Mouse (Mus musculus): Measurements from ENCODE around the gene Slc25a28. TPM values are rescaled to one million over a fixed set of nuclear protein-coding genes. Genes with fewer than 3 reads are reported as not detected.

Gene Slc25a28
- total RNA-seq, 2 experiments from 2014 or later: 35.2 to 47.5 TPM

DNA sequence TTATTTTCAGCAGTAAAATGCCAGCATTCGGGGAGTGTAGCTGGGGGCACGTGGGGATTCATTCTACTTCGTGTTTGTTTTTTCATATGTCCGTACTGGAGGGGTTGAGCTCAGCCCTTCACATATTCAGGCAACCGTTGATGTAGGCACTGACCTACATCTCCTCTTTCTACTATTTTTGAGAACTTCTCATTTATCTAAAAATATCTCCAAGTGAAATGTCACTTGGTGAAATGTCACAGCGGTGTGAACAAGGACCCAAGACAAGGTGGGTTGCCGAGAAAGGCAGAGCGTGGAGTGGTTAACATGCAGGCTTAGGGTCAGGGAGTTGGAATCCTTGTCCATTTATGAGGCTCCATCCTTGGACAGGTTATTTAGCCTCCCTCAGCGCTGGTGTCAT lies 27.4 kb downstream of the Slc25a28 start:
- ATAC-seq (replicated peaks; ENCODE audit: low FRiP score, low TSS enrichment, poor library complexity, severe bottlenecking): no peak

DNA sequence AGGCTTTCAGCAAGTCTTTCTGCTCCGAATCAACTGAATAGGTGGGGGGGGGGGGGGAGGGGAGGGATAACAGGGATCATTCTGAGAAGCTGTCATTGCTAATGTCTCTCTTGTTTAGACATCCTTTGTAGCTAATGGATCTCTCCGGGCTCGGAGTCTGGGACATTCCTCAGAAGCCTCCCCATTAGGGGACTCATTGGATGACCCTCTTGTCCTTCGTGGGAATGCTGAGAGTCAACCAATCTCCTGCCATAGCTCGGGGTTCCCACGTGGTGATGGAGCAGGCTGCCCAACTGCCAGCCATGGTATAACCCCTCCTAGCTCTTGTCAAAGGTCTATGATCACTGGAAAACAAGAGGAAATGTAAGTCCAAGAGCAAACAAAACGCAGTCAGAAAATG lies 27.8 kb downstream of the Slc25a28 start:
- no peak for ATAC-seq (replicated peaks; ENCODE audit: low FRiP score, low TSS enrichment, poor library complexity, severe bottlenecking)

DNA sequence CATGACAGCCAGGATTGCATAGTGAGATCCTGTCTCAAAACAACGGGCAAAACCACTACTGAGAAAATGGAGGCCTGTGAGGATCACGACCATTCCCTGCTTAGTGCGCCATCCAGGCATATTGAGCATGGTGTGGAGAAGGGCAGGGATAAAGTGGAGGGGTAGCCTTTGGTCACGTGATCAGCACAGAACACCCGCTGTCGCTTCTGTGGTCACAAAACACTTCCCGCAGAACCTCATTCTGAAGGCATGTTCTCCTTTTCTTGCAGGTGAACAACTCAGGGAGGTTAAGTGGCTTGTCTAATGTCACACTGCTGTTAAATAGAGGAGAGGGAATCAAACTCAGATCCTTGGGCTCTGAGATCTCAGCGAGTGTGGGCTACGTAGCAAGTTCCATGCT lies 29.2 kb downstream of the Slc25a28 start:
- ATAC-seq (replicated peaks; ENCODE audit: low FRiP score, low TSS enrichment, poor library complexity, severe bottlenecking): no peak

DNA sequence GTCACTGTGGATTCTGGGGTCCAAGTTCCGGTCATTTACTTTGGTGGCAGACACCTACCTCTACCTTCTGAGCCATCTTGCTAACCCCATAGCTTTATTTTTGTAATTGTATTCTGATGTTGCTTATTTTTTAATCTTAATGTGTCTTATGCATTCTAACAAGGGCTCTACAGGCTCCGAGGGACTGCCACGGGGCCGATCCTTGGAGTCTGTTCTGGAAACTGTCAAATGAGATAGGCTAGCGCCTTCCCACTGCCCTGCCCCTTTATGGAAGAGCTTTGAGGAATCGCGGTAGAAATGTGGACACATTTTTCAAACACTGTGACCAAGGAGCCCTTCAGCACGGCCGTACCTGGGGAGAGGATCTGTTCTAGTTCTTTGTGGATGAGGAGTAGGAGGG lies 31.8 kb downstream of the Slc25a28 start:
- ATAC-seq (replicated peaks; ENCODE audit: low FRiP score, low TSS enrichment, poor library complexity, severe bottlenecking): no peak

DNA sequence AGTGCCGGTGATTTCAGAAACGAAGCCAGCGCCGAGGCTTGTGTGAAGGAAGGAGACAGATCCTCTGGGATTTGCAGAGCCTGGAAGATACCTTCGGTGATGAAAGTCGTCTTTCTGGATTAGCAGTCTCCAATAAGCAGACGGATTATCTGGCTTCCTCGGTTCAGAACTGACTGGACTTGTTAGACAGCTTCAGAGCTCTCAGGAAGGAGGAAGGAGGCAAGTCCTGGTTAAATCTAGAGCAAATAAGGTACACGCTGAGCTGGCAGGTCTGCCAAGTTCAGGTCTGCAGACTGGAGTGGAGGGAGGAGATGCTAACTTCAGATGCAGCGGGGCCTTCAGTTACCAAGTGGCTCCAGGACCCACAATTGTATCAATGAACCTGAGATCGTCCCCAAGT lies 32.8 kb downstream of the Slc25a28 start:
- no peak for ATAC-seq (replicated peaks; ENCODE audit: low FRiP score, low TSS enrichment, poor library complexity, severe bottlenecking)

DNA sequence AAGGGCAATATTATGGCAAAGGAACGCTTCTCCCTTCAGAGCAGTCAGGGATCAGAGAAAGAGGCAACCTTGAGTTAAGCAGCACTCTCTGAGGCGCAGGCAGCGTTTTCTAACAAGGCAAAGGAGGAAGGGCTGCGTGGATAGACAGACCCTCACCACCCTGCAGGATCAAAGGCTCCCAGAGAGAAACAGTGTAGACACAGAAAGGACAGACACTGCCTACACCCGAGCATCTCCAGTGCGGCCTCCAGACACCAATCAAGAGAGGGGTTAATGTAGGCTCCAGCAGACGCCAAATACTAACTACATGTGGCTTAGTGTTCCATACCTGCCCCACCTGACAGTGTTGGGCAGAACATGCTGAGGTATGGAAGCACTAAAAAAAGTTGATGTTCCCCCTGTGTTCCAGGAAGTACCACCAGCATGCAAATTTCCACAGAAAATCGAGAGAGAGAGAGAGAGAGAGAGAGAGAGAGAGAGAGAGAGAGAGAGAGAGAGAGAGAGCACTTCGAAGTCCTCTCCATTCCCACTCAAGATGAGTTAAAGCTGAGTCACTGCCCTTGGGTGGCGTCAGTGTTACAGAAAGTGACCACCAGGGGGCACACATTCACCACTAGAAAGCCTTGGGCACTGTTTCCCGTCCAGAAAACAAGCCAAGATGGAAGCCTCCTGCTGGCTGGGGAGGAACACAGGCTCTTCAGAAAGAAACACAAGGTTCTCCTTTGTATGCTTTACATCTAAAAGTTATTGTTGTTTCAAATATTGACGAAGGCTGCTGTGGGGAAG lies 44.0 kb downstream of the Slc25a28 start:
- peak; percentile 95 for ATAC-seq (replicated peaks; ENCODE audit: low FRiP score, low TSS enrichment, poor library complexity, severe bottlenecking)

DNA sequence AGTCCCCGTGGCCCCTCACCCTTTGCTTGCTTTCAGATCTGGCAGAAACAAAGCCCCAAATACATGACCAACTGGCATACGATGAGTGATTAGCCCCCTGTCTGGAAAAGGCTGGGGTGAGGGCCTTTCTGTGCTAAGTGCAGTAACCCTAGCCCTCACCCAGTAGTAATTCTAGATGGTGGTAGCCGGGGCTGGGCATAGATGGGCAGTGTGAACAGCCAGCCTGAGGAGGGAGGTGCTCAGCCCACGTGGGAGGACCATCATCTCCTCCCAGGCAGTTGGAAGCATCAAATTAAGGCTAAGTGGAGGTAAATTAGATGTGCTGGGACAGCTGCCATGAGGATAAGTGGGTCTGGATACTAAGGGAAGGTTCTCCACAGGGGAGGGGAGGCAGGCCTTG lies 45.6 kb downstream of the Slc25a28 start:
- ATAC-seq (replicated peaks; ENCODE audit: low FRiP score, low TSS enrichment, poor library complexity, severe bottlenecking): no peak

DNA sequence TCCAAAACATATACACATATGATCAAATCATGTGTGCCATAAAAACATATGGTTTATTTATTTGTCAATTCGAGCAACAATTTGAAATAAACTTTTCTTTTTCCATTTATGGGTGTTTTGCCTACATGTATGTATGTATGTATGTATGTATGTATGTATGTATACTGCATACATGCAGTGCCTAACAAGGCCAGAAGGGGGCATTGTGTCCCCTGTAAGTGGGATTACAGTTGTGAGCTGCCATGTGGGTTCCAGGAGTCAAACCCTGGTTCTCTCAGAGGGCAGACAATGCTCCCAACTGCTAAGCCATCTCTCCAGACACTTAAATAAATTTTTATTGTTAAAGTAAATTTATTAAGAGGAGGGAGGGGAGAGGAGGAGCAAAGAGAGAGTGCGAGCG lies 47.3 kb downstream of the Slc25a28 start:
- no peak for ATAC-seq (replicated peaks; ENCODE audit: low FRiP score, low TSS enrichment, poor library complexity, severe bottlenecking)

DNA sequence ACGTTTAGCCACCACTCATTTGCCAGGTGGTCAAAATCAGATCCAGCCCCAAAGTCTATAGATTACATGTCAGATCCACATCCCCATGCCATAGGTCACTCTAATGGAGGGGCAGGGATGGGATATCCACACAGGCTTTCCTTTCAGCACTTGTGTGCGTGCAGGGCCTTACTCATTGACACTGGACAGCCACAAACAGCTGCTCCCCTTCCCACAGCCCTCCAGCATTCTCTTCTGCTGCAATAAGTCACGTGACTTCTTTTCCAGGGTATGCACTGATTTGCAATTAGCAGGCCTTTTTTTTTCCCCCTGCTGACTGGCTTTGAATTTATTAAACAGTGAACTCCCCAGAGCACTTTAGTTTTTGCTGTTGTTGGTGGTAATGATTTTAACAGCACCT lies 48.5 kb downstream of the Slc25a28 start:
- ATAC-seq (replicated peaks; ENCODE audit: low FRiP score, low TSS enrichment, poor library complexity, severe bottlenecking): no peak

DNA sequence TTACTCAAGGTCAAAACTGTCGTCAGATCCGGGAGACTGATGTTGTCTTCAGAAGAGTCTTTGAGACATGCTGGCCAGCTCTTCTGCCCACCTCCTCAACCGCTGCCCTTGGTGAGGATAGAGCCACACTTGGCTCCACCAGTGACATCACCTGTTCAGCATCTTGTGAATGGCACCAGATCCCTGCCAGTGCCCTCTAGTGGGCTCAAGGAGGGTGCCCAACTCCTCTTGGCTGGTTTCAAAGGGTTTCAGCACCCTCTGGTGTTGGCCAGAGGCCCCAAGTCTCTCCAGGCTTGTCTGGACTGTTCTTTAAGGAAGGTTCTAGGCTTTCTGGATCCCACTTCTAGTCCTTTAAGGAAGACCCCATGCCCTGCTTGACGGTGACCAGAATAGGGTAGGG lies 50.8 kb downstream of the Slc25a28 start:
- ATAC-seq (replicated peaks; ENCODE audit: low FRiP score, low TSS enrichment, poor library complexity, severe bottlenecking): peak; percentile 89

DNA sequence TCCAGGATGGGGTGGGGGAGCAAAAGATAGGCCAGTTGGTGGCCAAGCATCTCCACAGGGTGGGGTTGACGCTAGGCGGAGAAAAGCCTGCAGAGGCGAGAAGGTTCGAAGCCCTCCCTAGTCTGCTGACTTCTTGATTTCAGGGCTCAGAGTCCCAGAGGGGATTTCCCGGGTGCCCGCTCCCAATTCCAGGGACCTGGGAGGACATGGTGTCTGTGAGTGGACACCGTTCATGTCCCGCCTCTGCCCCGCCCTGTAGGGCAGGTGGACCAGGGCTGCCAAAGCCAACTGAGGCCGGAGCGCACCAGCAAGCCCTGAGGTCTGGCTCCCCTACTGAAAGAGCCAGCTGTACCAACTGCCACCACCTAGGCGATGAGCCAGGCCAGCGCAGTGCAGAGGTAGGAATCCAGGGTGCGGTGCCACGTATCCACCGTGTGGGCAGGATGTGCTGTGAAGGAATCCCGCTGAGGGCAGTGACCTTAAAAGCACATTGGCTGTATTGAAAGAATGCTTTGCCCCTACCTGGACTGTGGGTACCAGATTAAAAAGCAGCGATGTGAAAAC lies 54.7 kb downstream of the Slc25a28 start:
- no peak for ATAC-seq (replicated peaks; ENCODE audit: low FRiP score, low TSS enrichment, poor library complexity, severe bottlenecking)

DNA sequence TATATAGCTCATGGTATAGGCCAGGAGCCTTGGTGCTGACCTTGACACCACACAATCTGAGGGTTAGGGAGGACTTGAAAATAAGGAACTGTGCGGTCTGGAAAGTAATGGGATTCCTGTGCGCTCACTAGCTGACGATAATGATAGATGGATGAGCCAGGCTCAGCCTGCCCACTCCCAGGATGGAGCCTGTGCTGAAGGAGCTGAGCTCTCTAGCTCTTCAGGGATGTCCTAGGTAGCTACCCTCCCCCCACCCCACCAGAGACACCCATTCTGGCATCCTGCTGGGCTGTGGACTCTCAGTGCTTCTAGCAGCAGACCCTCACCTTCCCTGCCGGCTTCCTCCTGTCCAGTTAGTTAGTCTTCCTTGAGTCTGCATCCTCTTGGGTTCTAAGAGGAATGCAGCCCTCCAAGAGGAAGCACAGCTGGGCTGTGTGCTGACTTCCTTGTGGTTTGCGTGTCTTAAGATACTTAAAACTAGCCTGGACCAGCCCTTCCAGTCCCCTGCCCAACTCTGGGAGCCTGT lies 56.1 kb downstream of the Slc25a28 start:
- ATAC-seq (replicated peaks; ENCODE audit: low FRiP score, low TSS enrichment, poor library complexity, severe bottlenecking): no peak

DNA sequence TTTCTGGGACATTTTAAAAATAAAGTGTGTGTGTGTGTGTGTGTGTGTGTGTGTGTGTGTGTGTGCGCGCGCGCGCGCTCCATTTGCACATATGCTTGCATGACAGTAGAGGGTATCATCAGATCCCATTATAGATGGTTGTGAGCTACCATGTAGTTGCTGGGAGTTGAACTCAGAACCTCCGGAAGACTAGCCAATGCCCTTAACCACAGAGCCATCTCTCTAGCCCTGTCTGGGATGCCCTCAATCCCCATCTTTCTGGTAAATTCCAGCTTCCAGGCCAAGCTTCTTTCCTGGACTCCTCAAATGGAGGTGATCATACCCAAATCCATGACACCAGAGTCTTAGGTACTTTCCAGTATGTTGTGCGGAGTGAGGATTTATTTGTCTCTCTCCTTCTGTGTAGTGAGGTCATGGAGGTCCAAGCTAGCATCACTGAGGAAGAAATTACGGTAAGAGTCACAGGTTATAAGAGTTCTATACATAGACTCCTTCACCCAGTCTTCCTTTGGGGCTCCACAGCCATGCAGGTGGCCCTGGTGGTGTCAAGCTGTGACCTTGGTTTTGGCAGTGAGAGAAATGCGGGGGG lies 56.8 kb downstream of the Slc25a28 start:
- no peak for ATAC-seq (replicated peaks; ENCODE audit: low FRiP score, low TSS enrichment, poor library complexity, severe bottlenecking)

DNA sequence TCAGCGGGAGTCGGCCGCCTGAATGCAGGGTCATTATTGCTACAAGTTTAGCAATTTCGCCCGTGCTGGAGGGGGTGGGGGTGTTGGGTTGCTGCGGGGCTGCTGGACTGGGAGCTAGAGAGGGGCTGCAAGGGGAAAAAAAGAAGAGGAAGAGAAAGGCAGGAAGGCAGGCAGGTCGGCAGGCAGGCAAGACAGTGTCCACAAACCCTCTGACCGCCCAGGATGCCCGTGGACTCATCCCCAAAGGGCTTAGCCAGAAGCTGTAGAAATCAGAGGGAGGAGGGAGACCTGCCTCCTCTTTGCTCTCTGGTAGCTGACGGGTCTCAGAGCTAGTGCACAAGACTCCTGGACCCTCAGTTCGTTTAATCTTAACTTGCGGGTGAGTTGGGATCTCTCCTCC lies 57.8 kb downstream of the Slc25a28 start:
- no peak for ATAC-seq (replicated peaks; ENCODE audit: low FRiP score, low TSS enrichment, poor library complexity, severe bottlenecking)

DNA sequence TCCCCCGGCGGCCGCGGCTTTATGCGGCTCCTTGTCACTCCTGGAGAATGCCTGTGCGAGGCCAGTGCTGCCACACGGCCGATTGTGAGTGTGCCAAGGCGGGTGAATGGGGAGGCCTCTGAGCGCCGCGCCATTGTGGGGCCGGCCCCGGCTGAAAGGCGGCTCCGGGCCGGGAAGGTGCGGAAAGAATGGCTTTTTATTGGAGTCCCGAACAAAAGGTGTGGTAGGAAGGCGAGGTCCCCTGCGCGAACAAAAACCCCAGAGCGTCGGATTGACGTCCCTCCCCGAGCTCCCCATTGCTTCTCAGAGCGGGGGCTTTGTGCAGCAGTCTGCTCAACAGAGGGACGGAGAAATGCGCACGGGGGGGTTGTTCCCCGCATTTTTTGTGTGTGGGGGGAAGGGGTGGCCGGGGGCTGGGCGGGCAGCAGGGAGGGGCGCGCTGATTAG lies 58.2 kb downstream of the Slc25a28 start:
- ATAC-seq (replicated peaks; ENCODE audit: low FRiP score, low TSS enrichment, poor library complexity, severe bottlenecking): no peak

DNA sequence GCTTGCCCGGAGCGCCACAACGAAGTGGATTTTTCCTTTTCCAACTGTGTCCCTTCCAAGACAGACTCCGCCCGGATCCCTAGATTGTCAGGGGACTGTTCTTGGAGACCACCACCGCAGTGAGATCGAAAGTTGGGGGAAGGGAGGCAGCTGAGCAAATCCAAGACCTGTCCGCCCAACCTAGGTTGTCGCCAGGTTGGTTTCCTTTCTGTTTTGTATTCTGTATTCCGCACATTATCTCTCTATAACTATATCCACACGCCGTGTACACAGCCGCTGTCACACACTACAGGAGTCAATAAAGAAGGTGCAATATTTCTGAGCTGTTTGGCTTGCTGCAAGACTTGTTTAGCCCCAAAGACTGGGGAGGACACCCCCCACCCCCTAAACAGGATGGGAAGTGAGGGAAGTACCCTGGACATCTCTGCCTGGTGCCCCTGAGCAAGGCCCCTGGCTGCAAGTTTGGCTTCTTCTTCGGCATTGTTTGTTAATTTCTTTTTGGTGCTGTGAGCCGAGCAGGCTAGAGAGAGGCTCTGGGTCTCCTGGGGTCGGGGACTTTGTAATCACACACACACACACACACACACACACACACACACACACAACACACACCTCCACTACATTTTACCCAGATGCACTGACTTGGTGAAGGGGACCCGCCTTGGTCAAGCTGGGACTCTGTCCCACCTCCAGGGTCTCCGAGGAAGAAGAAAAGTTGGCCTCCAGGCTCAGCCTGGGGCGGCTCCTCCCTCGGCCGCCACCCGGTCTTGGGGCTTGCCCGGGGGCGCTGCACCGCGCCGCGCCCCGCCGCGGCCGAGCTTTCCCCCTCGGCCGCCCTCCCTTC lies 58.9 kb downstream of the Slc25a28 start:
- no peak for ATAC-seq (replicated peaks; ENCODE audit: low FRiP score, low TSS enrichment, poor library complexity, severe bottlenecking)

DNA sequence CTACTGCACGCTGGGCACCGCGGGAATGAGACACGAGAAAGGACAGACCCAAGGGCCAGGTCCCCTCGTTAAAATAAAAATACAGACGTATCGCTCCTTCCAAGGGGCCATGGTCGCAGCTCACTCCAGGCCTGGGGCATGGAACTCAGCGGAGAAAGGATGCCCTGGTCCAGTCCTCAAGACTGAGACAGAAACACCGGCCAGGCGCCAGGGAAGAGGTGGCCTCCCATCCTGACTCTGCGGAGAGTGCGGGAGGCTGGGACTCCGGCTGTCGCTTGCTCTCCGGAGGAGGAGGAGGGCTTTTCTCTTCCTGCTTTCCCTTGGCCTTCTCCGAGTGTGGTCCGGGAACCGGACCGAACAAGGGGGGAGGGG lies 59.6 kb downstream of the Slc25a28 start:
- ATAC-seq (replicated peaks; ENCODE audit: low FRiP score, low TSS enrichment, poor library complexity, severe bottlenecking): no peak

DNA sequence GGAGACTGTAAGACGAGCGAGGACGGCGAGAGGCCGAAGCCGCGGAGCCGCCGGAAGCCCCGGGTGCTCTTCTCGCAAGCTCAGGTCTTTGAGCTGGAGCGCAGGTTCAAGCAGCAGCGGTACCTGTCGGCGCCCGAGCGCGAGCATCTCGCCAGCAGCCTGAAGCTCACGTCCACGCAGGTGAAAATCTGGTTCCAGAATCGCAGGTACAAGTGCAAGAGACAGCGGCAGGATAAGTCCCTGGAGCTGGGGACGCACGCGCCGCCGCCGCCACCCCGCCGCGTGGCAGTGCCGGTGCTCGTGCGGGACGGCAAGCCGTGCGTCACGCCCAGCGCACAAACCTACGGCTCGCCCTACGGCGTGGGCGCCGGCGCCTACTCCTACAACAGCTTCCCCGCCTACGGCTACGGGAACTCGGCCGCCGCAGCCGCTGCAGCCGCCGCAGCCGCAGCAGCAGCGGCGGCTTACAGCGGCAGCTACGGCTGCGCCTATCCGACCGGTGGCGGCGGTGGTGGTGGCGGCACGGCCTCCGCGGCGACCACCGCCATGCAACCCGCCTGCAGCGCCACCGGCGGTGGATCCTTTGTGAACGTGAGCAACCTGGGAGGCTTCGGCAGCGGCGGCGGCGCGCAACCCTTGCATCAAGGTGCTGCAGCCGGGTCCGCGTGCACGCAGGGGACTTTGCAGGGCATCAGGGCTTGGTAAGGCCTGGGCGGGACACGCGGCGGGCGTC lies 60.2 kb downstream of the Slc25a28 start:
- no peak for ATAC-seq (replicated peaks; ENCODE audit: low FRiP score, low TSS enrichment, poor library complexity, severe bottlenecking)
